Mouse (Mus musculus) thymus, adult 2 months (tissue): ENCODE measurements around the gene Aloxe3.

Experiments
- CTCF ChIP-seq: fragments of 200-500 bp; IDR thresholded peaks from 2 replicates; pipeline ENCODE4 v1.5.1; 2012; ENCODE audit warnings: mild to moderate bottlenecking, control low read depth, low read length, moderate library complexity, borderline replicate concordance; ENCODE audit not compliant: control insufficient read depth, poor library complexity, insufficient read depth; ENCODE audit errors: extremely low read depth
- POLR2A ChIP-seq: fragments of 200-500 bp; IDR thresholded peaks from 2 replicates; pipeline ENCODE4 v1.6.1; 2012; ENCODE audit warnings: mild to moderate bottlenecking, low read length, control low read depth, moderate library complexity; ENCODE audit not compliant: control insufficient read depth, poor library complexity, insufficient read depth; ENCODE audit errors: extremely low read depth

DNA sequence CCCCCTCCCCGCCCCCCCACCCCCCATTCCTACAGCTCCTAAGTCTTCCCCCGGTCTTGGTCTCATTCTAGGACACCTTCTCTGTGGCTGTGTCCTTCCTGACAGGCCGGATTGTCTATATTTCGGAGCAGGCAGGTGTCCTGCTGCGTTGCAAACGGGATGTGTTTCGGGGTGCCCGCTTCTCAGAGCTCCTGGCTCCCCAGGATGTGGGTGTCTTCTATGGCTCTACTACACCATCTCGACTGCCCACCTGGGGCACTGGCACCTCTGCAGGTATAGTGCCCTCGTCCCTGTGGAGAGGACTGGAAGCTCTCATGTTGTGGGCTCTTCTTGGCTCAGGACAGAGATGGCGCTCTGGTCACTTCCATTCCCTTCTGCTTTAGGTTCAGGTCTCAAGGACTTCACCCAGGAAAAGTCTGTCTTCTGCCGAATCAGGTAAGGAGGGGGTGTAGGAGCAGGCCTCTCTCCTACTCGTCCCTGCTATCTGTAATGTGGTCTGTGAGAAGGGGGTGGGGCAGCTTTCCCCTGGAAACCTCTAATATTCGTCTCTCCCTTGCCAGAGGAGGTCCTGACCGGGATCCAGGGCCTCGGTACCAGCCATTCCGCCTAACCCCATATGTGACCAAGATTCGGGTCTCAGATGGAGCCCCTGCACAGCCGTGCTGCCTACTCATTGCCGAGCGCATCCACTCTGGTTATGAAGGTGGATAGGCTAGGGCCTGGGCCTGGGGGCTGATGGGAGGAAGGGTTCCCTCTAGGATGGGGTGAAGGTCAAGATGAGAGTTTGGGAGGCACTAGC lies 23.9 kb upstream of the Aloxe3 start:
- no peak for TF ChIP-seq CTCF
- TF ChIP-seq POLR2A = no peak
